Mouse (Mus musculus) forebrain, embryonic 13.5 days (tissue): ENCODE measurements at regions not wholly inside any gene's neighbourhood (a gene's known extent, or its start where the extent isn't known, plus 50 kb on each side); places are given as distances from the start of the nearest gene placed in this dataset.

Experiments used
- ATAC-seq: fragments of 200-750 bp; cut with Nextera tagmentation; 2 replicates; pipeline ENCODE4 v1.8.0; 2017
- H3K27ac ChIP-seq: fragments of 300-500 bp; sonication (generic); 2 replicates; pipeline ENCODE4 v1.5.1; 2015; ENCODE audit warnings: inconsistent platforms, mild to moderate bottlenecking, moderate library complexity
- H3K27me3 ChIP-seq: fragments of 300-500 bp; sonication (generic); 2 replicates; pipeline ENCODE4 v1.6.1; 2015; ENCODE audit warnings: mild to moderate bottlenecking, inconsistent platforms
- H3K36me3 ChIP-seq: fragments of 300-500 bp; sonication (generic); 2 replicates; pipeline ENCODE4 v1.6.1; 2015; ENCODE audit warnings: mild to moderate bottlenecking, inconsistent platforms; ENCODE audit not compliant: poor library complexity, severe bottlenecking
- H3K4me1 ChIP-seq: fragments of 300-500 bp; sonication (generic); 2 replicates; pipeline ENCODE4 v1.6.1; 2015; ENCODE audit warnings: inconsistent platforms
- H3K4me2 ChIP-seq: fragments of 300-500 bp; sonication (generic); 2 replicates; pipeline ENCODE4 v1.6.1; 2015; ENCODE audit warnings: inconsistent platforms, mild to moderate bottlenecking, moderate library complexity
- H3K4me3 ChIP-seq: fragments of 300-500 bp; sonication (generic); 2 replicates; pipeline ENCODE4 v1.5.1; 2015; ENCODE audit warnings: mild to moderate bottlenecking, inconsistent platforms
- H3K9ac ChIP-seq: fragments of 300-500 bp; sonication (generic); 2 replicates; pipeline ENCODE4 v1.6.1; 2015; ENCODE audit warnings: mild to moderate bottlenecking, inconsistent platforms
- H3K9me3 ChIP-seq: fragments of 300-500 bp; sonication (generic); replicated peaks from 2 replicates; pipeline ENCODE4 v1.6.1; 2016; ENCODE audit warnings: inconsistent platforms
- WGBS: fragments of 180-500 bp; shearing (Covaris S2); methylation state at CpG from one replicate; pipeline ENCODE4 v1.1.7; 2015; 5-methylcytosine and 5-hydroxymethylcytosine counted together

DNA sequence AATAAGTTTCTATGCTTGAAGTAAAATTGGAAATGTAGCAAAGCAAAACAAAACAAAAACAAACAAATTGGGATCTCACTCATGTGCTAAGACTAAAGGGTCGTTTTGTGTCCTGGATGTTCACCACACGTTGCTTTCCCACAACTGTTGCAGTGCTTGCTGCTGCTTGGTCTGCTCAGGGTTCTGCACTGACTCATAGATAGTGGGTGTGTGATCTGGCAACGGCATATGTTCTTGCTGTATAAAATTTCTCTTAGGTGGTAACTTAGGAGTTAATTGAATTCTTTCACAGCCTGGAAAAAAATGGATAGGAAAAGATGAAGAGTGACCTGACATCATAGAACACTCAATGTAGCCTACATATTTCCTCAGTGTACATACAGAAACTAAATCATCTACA is 505.9 kb upstream of the Zeb2 start:
- no peak overlapping the region for H3K4me2 ChIP-seq
- no peak overlapping the region for H3K9ac ChIP-seq
- H3K36me3 ChIP-seq, result no peaks in the 10 kb centered on the region
- no peaks in the 10 kb centered on the region for H3K4me1 ChIP-seq
- no peak for ATAC-seq
- H3K27ac ChIP-seq, result no peak overlapping the region
- no peak overlapping the region for H3K4me3 ChIP-seq
- no peaks in the 10 kb centered on the region for H3K9me3 ChIP-seq
- 82% methylated on average over 3 of the region's 3 CpGs for WGBS
- H3K27me3 ChIP-seq, result no peaks in the 10 kb centered on the region

DNA sequence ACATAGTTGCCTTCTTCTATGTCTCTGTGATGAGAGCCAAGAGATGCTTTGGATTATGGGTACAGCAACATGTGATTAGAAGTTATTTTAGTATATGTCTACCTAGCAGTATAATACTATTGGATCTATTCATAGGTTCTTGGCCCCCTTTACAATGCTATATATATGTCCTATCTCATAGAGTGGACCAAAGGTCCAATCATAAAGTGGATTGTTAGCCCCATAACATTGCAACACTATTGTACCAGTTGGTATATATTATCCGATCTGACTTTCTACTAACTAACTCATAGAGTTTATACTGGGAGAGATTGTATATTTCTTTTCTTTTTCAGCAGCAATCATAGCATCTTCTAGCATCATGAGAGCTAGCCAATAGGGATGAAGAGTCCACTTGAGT is 491.7 kb upstream of the Zeb2 start:
- Histone ChIP-seq H3K9me3 (no peaks in the 10 kb centered on the region), H3K9ac (no peak overlapping the region), H3K36me3 (no peaks in the 10 kb centered on the region), H3K27ac (no peak overlapping the region), H3K4me1 (no peaks in the 10 kb centered on the region), H3K27me3 (no peaks in the 10 kb centered on the region), H3K4me2 (no peak overlapping the region), H3K4me3 (no peak overlapping the region)
- no peak for ATAC-seq
- WGBS, result 90% methylated on average over 1 of the region's 1 CpGs

DNA sequence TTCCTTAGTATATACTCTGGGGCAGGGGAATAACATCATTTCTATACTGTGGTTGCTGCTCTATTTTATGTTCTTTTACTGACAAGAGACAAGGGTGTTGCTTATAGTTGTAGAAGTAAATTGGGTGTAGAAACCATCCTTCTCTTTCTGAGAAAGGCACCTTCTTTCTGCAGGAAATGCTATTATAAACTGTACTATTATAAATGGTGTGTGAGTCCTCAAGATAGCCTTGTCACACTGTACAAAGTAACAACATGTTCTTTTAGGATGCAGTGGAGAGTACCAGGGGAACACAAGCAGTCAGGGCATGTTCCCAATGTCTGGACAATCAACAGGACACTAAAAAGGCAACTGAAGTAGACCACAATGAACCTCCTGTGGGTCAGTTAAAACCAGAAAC is 490.2 kb upstream of the Zeb2 start:
- H3K4me2 ChIP-seq, result no peak overlapping the region
- H3K9me3 ChIP-seq, result no peaks in the 10 kb centered on the region
- H3K4me3 ChIP-seq, result no peak overlapping the region
- no peaks in the 10 kb centered on the region for H3K36me3 ChIP-seq
- no peaks in the 10 kb centered on the region for H3K4me1 ChIP-seq
- no peaks in the 10 kb centered on the region for H3K27me3 ChIP-seq
- no peak overlapping the region for H3K27ac ChIP-seq
- H3K9ac ChIP-seq, result no peak overlapping the region
- ATAC-seq, result no peak

DNA sequence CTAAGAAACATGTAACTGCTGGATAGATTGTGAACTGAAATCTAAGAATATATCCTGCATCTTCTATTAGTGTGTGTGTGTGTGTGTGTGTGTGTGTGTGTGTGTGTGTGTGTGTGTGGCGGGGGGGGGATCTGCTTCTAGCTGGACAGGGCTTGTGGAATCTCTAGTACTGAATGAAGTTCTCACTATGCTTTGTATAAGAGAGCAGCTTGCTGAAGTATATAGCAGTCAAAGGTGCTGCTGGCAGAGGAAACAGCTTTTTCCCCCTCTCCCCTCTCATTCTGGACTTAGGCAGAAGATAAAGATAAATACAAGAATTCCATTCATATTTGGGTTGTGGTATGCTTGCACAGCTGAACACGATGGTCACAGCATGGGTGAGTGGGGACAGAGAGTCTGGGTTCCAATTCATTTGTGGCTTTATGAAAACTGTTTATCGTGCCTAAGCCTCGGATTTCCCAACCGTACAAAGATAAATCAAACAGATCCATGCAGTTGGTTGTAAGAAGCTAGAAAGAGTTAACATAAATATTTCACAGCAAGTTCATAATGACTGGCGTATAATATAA is 484.2 kb upstream of the Zeb2 start:
- Histone ChIP-seq H3K9ac (no peak overlapping the region), H3K4me3 (no peak overlapping the region), H3K36me3 (no peaks in the 10 kb centered on the region), H3K27ac (no peak overlapping the region), H3K9me3 (no peaks in the 10 kb centered on the region), H3K4me2 (no peak overlapping the region), H3K4me1 (no peaks in the 10 kb centered on the region), H3K27me3 (no peaks in the 10 kb centered on the region)
- no peak for ATAC-seq
- WGBS, result 86% methylated on average over 6 of the region's 6 CpGs

DNA sequence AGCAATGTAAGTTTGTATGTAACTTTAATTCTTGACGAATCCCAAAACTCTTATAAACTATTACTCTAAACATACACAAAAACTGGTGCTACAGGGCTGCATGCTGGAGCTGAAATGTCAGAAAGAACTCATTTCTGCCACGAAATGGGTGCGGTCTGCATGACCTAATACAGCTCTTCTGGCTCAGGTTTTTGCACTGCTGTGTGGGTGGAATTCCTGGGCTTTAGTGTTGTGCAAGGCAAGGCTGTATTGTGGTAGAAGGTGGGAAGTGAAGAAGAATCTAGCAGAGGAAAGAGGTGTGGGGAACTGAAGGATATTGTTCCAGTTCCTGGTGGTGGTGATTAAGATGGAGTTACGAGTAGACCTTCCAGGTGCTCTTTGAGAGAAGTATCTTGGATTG is 476.6 kb upstream of the Zeb2 start:
- H3K9me3 ChIP-seq, result no peaks in the 10 kb centered on the region
- H3K9ac ChIP-seq, result no peak overlapping the region
- H3K4me2 ChIP-seq, result no peak overlapping the region
- no peak overlapping the region for H3K27ac ChIP-seq
- no peaks in the 10 kb centered on the region for H3K36me3 ChIP-seq
- H3K4me1 ChIP-seq, result no peaks in the 10 kb centered on the region
- no peak overlapping the region for H3K4me3 ChIP-seq
- ATAC-seq, result no peak
- H3K27me3 ChIP-seq, result no peaks in the 10 kb centered on the region
- 88% methylated on average over 4 of the region's 4 CpGs for WGBS

DNA sequence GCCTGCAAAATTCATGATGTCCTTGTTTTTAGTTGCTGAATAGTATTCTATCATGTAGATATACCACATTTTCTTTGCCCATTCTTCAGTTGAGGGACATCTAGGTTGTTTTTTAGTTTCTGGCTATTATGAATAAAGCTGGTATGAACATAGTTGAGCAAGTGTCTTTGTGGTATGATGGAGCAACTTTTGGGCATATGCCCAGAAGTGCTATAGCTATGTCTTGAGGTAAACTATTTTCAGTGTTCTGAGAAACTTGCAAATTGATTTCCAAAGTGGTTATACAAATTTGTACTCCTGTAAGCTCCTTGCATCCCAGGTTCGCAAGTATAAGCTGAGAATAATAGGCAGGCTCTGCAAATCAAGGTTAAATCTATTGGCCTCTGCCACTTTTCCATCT is 473.8 kb upstream of the Zeb2 start:
- ATAC-seq, result no peak
- 64% methylated on average over 1 of the region's 1 CpGs for WGBS
- Histone ChIP-seq H3K4me2 (no peak overlapping the region), H3K4me1 (no peaks in the 10 kb centered on the region), H3K27ac (no peak overlapping the region), H3K4me3 (no peak overlapping the region), H3K27me3 (no peaks in the 10 kb centered on the region), H3K36me3 (no peaks in the 10 kb centered on the region), H3K9ac (no peak overlapping the region), H3K9me3 (no peaks in the 10 kb centered on the region)

DNA sequence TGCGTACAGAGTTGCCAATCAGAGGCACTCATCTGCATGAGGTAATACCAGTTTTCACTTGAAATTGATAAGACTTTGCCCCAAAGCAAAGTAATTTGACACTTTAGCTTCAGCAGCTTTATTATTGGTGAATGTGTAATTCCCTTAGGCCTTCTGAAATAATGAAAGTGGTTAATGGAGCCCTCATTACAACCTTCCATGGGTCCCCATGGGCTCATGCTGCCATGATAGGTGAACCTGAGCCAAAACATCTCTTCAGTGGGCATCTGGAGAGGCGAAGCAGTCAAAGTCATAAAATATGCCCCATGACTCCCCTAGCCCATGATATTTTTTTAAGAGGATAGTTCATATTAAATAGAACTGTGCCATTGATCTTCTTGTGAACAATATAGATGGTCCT is 471.1 kb upstream of the Zeb2 start:
- H3K27me3 ChIP-seq, result no peaks in the 10 kb centered on the region
- H3K36me3 ChIP-seq, result no peaks in the 10 kb centered on the region
- H3K4me1 ChIP-seq, result no peaks in the 10 kb centered on the region
- no peaks in the 10 kb centered on the region for H3K9me3 ChIP-seq
- H3K9ac ChIP-seq, result no peak overlapping the region
- no peak overlapping the region for H3K4me2 ChIP-seq
- 80% methylated on average over 2 of the region's 2 CpGs for WGBS
- no peak overlapping the region for H3K4me3 ChIP-seq
- ATAC-seq, result no peak
- H3K27ac ChIP-seq, result no peak overlapping the region

DNA sequence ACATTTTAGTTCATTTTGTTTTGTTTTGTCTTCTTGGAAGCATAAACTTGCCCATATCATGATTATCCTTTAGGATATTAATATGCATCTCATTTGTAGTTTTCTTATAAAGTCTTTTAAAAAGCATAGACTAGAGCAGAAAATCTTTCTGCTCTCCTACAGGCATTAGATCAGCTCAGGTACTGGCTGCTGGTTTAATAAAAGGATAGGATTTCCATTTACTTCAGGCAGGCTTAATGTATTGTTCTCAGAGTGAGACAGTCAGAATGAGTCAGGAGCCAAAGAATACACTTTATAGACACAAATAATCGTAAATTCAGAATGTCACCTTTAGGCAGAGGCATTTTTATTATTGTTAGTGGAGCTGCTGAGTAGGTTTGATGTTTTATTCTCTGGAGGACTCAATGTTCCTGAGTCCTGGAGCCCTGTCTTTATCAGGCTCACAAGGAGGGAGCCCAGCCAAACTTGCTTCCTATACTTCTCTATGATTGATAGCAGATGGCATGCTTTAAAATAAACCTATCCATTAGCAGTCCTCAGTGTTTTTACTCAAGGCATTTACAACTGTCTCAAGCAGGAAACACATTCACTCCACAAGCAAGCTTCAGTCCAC is 469.5 kb upstream of the Zeb2 start:
- Histone ChIP-seq H3K4me1 (no peaks in the 10 kb centered on the region), H3K36me3 (no peaks in the 10 kb centered on the region), H3K4me2 (no peak overlapping the region), H3K27ac (no peak overlapping the region), H3K27me3 (no peaks in the 10 kb centered on the region), H3K4me3 (no peak overlapping the region), H3K9ac (no peak overlapping the region), H3K9me3 (no peaks in the 10 kb centered on the region)
- no peak for ATAC-seq
- 72% methylated on average over 1 of the region's 1 CpGs for WGBS

DNA sequence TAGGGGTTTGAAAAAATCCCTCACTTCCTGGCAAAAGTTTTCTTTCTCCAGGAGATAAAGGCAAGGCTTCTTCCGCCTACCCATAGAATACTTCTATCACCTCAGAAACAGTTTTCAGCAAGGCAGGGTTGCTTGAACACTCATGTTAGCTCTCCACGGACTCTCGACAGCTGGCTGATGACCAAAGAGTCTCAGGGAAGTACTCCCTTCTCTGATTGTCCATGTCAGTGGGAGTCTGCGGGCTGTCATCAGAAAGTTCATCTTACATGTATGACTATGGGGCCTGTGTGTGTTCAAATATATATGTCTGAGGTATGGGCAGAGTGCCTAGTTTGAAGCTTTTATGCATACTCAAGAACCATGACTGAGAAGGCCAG is 464.3 kb upstream of the Zeb2 start:
- Histone ChIP-seq H3K4me1 (no peaks in the 10 kb centered on the region), H3K36me3 (no peaks in the 10 kb centered on the region), H3K9ac (no peak overlapping the region), H3K27ac (no peak overlapping the region), H3K4me3 (no peak overlapping the region), H3K4me2 (no peak overlapping the region), H3K9me3 (no peaks in the 10 kb centered on the region), H3K27me3 (no peaks in the 10 kb centered on the region)
- ATAC-seq, result no peak
- WGBS, result 90% methylated on average over 4 of the region's 4 CpGs

DNA sequence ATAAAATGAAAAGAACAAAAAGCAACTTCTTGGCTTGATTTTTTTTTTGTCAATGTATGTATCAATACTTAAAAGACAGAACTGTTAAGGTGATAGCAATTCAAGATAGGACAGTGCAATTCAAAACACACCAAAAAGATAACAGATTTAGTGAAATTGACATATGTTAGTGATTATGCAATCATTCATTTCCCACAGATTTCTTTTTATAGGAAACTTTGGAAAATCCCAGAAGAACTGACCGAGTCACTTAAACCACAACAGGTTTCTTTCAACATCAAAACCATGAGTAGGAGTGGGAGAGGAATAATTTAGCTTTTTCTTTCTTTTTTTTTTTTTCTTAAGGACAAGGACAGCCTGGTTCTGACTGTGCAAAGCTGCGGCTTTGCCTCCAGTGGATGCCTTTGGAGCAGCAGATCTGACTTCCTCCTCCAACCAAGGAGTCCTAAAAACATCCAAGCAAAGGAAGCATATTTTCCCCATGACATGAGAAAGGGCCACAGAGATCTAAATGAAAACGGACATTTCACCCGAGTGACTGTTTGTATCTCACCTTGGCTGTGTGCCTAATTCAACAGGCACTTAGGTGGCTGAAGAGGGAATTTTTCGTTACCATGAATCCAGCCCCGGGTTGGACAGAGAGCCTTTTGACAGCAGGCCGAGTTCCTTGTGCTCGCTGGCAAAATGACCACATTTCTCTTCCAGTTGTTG is 463.8 kb upstream of the Zeb2 start:
- H3K9me3 ChIP-seq, result no peaks in the 10 kb centered on the region
- WGBS, result 79% methylated on average over 8 of the region's 8 CpGs
- H3K27me3 ChIP-seq, result no peaks in the 10 kb centered on the region
- no peak for ATAC-seq
- no peak overlapping the region for H3K27ac ChIP-seq
- H3K4me3 ChIP-seq, result no peak overlapping the region
- no peak overlapping the region for H3K9ac ChIP-seq
- H3K4me1 ChIP-seq, result no peaks in the 10 kb centered on the region
- no peaks in the 10 kb centered on the region for H3K36me3 ChIP-seq
- no peak overlapping the region for H3K4me2 ChIP-seq

DNA sequence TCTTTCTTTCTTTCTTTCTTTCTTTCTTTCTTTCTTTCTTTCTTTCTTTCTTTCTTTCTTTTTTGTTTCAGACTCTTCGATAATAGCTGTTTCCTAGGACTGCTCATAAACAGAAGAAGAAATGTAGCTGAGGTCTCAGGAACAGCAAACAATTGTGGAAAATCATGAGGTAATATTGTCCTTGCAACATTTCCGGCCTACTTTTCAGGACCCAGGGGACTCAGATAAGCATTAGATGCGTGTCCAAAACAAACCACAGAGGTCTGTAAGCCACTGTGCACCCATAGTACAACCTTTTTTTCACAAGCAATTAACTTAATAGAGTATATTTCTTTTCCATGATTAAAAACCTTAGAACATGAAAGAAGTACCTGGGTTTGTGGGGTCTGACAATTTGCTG is 455.7 kb upstream of the Zeb2 start:
- no peaks in the 10 kb centered on the region for H3K9me3 ChIP-seq
- no peak overlapping the region for H3K27ac ChIP-seq
- no peaks in the 10 kb centered on the region for H3K36me3 ChIP-seq
- no peak overlapping the region for H3K4me2 ChIP-seq
- H3K9ac ChIP-seq, result no peak overlapping the region
- H3K4me1 ChIP-seq, result no peaks in the 10 kb centered on the region
- 93% methylated on average over 3 of the region's 3 CpGs for WGBS
- ATAC-seq, result no peak
- H3K27me3 ChIP-seq, result no peaks in the 10 kb centered on the region
- no peak overlapping the region for H3K4me3 ChIP-seq

DNA sequence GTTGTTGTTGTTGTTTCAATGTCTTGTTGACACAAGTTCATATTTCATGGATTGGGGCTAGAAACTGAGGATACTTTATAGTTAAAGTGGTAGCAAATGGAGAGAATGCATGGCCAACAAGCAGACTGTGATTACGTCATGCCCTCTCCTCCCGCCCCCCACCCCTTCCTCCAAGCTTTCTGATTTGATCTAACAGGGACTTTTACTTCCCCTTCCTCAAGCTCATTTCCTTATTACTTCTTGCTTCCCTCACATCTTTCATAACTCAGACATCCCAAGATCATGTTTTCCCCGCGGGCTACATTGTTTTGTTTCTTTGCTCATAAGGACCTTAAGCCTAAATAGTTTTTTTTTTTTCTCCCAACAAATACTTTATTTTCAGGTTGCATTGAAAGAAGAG is 437.5 kb upstream of the Zeb2 start:
- no peak overlapping the region for H3K4me3 ChIP-seq
- no peaks in the 10 kb centered on the region for H3K9me3 ChIP-seq
- WGBS, result 89% methylated on average over 4 of the region's 4 CpGs
- no peak for ATAC-seq
- H3K9ac ChIP-seq, result no peak overlapping the region
- H3K36me3 ChIP-seq, result no peaks in the 10 kb centered on the region
- no peak overlapping the region for H3K27ac ChIP-seq
- H3K4me2 ChIP-seq, result no peak overlapping the region
- no peaks in the 10 kb centered on the region for H3K27me3 ChIP-seq
- H3K4me1 ChIP-seq, result no peaks in the 10 kb centered on the region

DNA sequence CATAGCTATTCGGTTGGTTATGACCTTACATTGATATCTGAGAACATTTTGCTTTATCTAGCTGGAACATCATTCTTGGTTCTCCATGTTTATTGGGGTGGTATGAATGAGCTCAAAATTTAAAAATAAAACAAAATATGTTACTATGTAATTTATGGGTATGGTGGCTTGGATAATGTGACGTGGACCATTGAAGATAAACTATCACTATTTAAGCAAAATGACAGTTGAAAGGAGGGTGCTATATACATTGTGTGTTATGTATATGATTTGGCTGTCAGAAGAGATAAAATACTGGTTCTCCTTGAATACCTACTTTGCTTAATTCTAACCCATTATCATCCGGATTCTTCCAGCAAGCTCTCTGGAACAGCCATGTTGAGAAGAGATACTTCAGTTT is 424.2 kb upstream of the Zeb2 start:
- ATAC-seq, result no peak
- no peaks in the 10 kb centered on the region for H3K9me3 ChIP-seq
- H3K4me2 ChIP-seq, result no peak overlapping the region
- H3K9ac ChIP-seq, result no peak overlapping the region
- H3K4me1 ChIP-seq, result no peaks in the 10 kb centered on the region
- H3K27ac ChIP-seq, result no peak overlapping the region
- H3K4me3 ChIP-seq, result no peak overlapping the region
- no peaks in the 10 kb centered on the region for H3K27me3 ChIP-seq
- no peaks in the 10 kb centered on the region for H3K36me3 ChIP-seq
- 92% methylated on average over 3 of the region's 3 CpGs for WGBS
